Mouse (Mus musculus): ENCODE results near the gene Gm38431. TPM values are rescaled to one million over a fixed set of nuclear protein-coding genes. Genes with fewer than 3 reads are reported as not detected.

The Gm38431 gene
- polyA plus RNA-seq, 1 experiment from 2014 or later, result 2.0 TPM

- no peak overlapping the region for H3K9ac ChIP-seq (ENCODE audit: low read depth, low read length)
- DNase-seq (ENCODE audit: low spot score), result no peak
- no peaks in the 10 kb centered on the region for H3K36me3 ChIP-seq (ENCODE audit: control insufficient read depth, insufficient read depth, low read length)
- no peak overlapping the region for H3K4me3 ChIP-seq (ENCODE audit: low read depth, low read length)
- H3K9me3 ChIP-seq (ENCODE audit: control insufficient read depth, low read length), result no peaks in the 10 kb centered on the region
- no peak for ATAC-seq (ENCODE audit: low FRiP score)
- no peaks in the 10 kb centered on the region for H3K27me3 ChIP-seq (ENCODE audit: control insufficient read depth, insufficient read depth, low read length)
- H3K4me2 ChIP-seq (replicated peaks; ENCODE audit: low read depth, low read length), result no peak overlapping the region
- WGBS, result 91% methylated on average over 12 of the region's 12 CpGs
- H3K27ac ChIP-seq (ENCODE audit: low read depth, low read length), result no peak overlapping the region
- H3K4me1 ChIP-seq (replicated peaks; ENCODE audit: control insufficient read depth, insufficient read depth, low read length), result peaks cover 3% of the 10 kb centered on the region; the same call in 1 of the 2 replicates
These were observed 40.4 kb upstream of the Gm38431 start for GRCm38 (mm10) chr9:21132102-21132775.

DNA sequence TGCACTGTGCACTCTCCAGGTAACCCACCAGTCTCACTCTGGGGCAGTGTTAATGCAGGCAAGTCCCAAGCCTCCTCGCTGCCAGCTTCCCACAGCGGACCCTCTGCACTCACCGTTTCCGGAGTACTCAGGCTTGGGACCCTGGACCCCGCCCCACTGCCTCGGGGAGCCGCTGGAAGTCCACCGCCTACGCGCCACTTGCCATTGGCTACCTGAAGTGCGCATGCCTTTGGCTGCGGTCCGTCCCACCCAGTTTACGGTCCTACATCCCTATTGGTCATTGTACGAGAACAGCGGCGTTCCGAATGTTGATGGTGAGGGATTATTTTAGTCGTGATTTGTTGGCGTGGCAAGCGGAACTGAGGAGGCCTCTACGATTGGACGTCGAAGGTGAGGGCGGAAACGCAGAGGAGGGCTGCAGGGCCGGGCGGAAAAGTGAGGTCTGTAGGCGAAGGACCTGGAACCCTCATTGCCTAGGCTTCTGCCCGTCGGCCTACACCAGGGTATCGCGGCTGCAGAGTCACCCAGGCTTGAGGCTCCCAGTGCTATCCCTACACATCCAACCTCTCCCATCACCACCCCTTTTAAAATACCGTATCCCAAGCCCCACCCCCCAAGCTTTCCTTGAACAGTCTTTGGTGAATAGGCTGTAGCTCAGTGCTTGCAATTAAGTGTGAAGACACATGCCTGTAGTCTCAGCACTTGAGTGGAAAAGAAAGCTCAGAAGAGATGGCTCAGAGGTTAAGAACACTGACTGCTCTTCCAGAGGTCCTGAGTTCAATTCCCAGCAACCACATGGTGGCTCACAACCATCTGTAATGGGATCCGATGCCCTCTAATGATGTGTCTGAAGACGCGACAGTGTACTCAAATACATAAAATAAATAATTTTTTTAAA is 39.5 kb upstream of the Gm38431 start, which contains the start of gene Tyk2:
Gene Tyk2 (minus strand): TSS at position 185 of the 898 bp plus-strand sequence.
- DNase-seq (ENCODE audit: low spot score) (peak; percentile 90), ATAC-seq (ENCODE audit: low FRiP score) (peak; percentile 98)
- Histone ChIP-seq H3K4me2 (replicated peaks; ENCODE audit: low read depth, low read length) (peak within 1 kb of the TSS; percentile 61), H3K36me3 (ENCODE audit: control insufficient read depth, insufficient read depth, low read length) (no peaks in the 10 kb centered on the region), H3K4me1 (replicated peaks; ENCODE audit: control insufficient read depth, insufficient read depth, low read length) (peaks cover 3% of the 10 kb centered on the region; the same call in 1 of the 2 replicates), H3K4me3 (ENCODE audit: low read depth, low read length) (peak within 1 kb of the TSS; percentile 58), H3K27ac (ENCODE audit: low read depth, low read length) (no peak within 1 kb of the TSS), H3K9ac (ENCODE audit: low read depth, low read length) (peak within 1 kb of the TSS; percentile 61), H3K9me3 (ENCODE audit: control insufficient read depth, low read length) (no peaks in the 10 kb centered on the region), H3K27me3 (ENCODE audit: control insufficient read depth, insufficient read depth, low read length) (no peaks in the 10 kb centered on the region)
- 6% methylated on average over 37 of the region's 37 CpGs for WGBS

DNA sequence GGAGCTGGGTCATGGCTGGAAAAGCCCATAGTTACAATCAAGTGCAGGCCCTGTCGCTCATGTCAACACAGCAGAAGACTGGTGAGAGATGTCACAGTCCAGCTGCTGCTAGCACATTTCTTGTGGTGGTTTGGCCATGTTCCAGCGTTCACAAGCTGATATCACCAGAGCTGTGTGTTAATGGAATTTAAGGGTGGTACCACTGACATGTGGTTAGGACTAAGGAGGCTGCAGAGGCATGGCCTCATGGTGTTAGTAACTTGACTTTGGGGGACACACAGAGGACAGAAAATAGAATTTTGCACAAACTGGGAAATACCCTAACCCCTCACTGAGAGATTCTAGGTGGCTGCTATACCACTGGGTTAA is 34.4 kb upstream of the Gm38431 start:
- DNase-seq (ENCODE audit: low spot score) (no peak), ATAC-seq (ENCODE audit: low FRiP score) (no peak)
- Histone ChIP-seq H3K27me3 (ENCODE audit: control insufficient read depth, insufficient read depth, low read length) (no peaks in the 10 kb centered on the region), H3K4me3 (ENCODE audit: low read depth, low read length) (no peak overlapping the region), H3K4me1 (replicated peaks; ENCODE audit: control insufficient read depth, insufficient read depth, low read length) (peaks cover 3% of the 10 kb centered on the region; the same call in 1 of the 2 replicates), H3K4me2 (replicated peaks; ENCODE audit: low read depth, low read length) (no peak overlapping the region), H3K9me3 (ENCODE audit: control insufficient read depth, low read length) (no peaks in the 10 kb centered on the region), H3K36me3 (ENCODE audit: control insufficient read depth, insufficient read depth, low read length) (no peaks in the 10 kb centered on the region), H3K9ac (ENCODE audit: low read depth, low read length) (no peak overlapping the region), H3K27ac (ENCODE audit: low read depth, low read length) (no peak overlapping the region)
- WGBS, result 87% methylated on average over 2 of the region's 2 CpGs

GRCm38 (mm10) chr9:21125502-21126258 is 33.9 kb upstream of the Gm38431 start:
- Histone ChIP-seq H3K27ac (ENCODE audit: low read depth, low read length) (no peak overlapping the region), H3K4me2 (replicated peaks; ENCODE audit: low read depth, low read length) (no peak overlapping the region), H3K4me1 (replicated peaks; ENCODE audit: control insufficient read depth, insufficient read depth, low read length) (peaks cover 3% of the 10 kb centered on the region; the same call in 1 of the 2 replicates), H3K27me3 (ENCODE audit: control insufficient read depth, insufficient read depth, low read length) (no peaks in the 10 kb centered on the region), H3K9ac (ENCODE audit: low read depth, low read length) (no peak overlapping the region), H3K4me3 (ENCODE audit: low read depth, low read length) (no peak overlapping the region), H3K9me3 (ENCODE audit: control insufficient read depth, low read length) (no peaks in the 10 kb centered on the region), H3K36me3 (ENCODE audit: control insufficient read depth, insufficient read depth, low read length) (no peaks in the 10 kb centered on the region)
- no peak for ATAC-seq (ENCODE audit: low FRiP score)
- WGBS, result 92% methylated on average over 9 of the region's 9 CpGs
- DNase-seq (ENCODE audit: low spot score), result no peak

GRCm38 (mm10) chr9:21124837-21125236 is 33.0 kb upstream of the Gm38431 start:
- Histone ChIP-seq H3K9ac (ENCODE audit: low read depth, low read length) (no peak overlapping the region), H3K4me1 (replicated peaks; ENCODE audit: control insufficient read depth, insufficient read depth, low read length) (no peaks in the 10 kb centered on the region), H3K4me3 (ENCODE audit: low read depth, low read length) (no peak overlapping the region), H3K36me3 (ENCODE audit: control insufficient read depth, insufficient read depth, low read length) (no peaks in the 10 kb centered on the region), H3K27ac (ENCODE audit: low read depth, low read length) (no peak overlapping the region), H3K9me3 (ENCODE audit: control insufficient read depth, low read length) (no peaks in the 10 kb centered on the region), H3K27me3 (ENCODE audit: control insufficient read depth, insufficient read depth, low read length) (no peaks in the 10 kb centered on the region), H3K4me2 (replicated peaks; ENCODE audit: low read depth, low read length) (no peak overlapping the region)
- DNase-seq (ENCODE audit: low spot score), result no peak
- no peak for ATAC-seq (ENCODE audit: low FRiP score)
- 81% methylated on average over 5 of the region's 5 CpGs for WGBS

- no peaks in the 10 kb centered on the region for H3K9me3 ChIP-seq (ENCODE audit: control insufficient read depth, low read length)
- ATAC-seq (ENCODE audit: low FRiP score) (no peak), DNase-seq (ENCODE audit: low spot score) (no peak)
- no peak overlapping the region for H3K4me3 ChIP-seq (ENCODE audit: low read depth, low read length)
- no peaks in the 10 kb centered on the region for H3K36me3 ChIP-seq (ENCODE audit: control insufficient read depth, insufficient read depth, low read length)
- no peak overlapping the region for H3K9ac ChIP-seq (ENCODE audit: low read depth, low read length)
- 88% methylated on average over 16 of the region's 16 CpGs for WGBS
- H3K27me3 ChIP-seq (ENCODE audit: control insufficient read depth, insufficient read depth, low read length), result no peaks in the 10 kb centered on the region
- H3K27ac ChIP-seq (ENCODE audit: low read depth, low read length), result no peak overlapping the region
- no peaks in the 10 kb centered on the region for H3K4me1 ChIP-seq (replicated peaks; ENCODE audit: control insufficient read depth, insufficient read depth, low read length)
- H3K4me2 ChIP-seq (replicated peaks; ENCODE audit: low read depth, low read length), result no peak overlapping the region
These were observed 29.7 kb upstream of the Gm38431 start for GRCm38 (mm10) chr9:21121483-21121882.

- H3K9me3 ChIP-seq (ENCODE audit: control insufficient read depth, low read length), result no peaks in the 10 kb centered on the region
- no peak overlapping the region for H3K4me3 ChIP-seq (ENCODE audit: low read depth, low read length)
- WGBS, result 79% methylated on average over 6 of the region's 6 CpGs
- H3K4me2 ChIP-seq (replicated peaks; ENCODE audit: low read depth, low read length), result no peak overlapping the region
- no peak for ATAC-seq (ENCODE audit: low FRiP score)
- H3K9ac ChIP-seq (ENCODE audit: low read depth, low read length), result no peak overlapping the region
- no peak overlapping the region for H3K27ac ChIP-seq (ENCODE audit: low read depth, low read length)
- no peaks in the 10 kb centered on the region for H3K4me1 ChIP-seq (replicated peaks; ENCODE audit: control insufficient read depth, insufficient read depth, low read length)
- no peaks in the 10 kb centered on the region for H3K27me3 ChIP-seq (ENCODE audit: control insufficient read depth, insufficient read depth, low read length)
- no peaks in the 10 kb centered on the region for H3K36me3 ChIP-seq (ENCODE audit: control insufficient read depth, insufficient read depth, low read length)
- no peak for DNase-seq (ENCODE audit: low spot score)
These were observed 25.3 kb upstream of the Gm38431 start for GRCm38 (mm10) chr9:21117073-21117472.

- Histone ChIP-seq H3K4me2 (replicated peaks; ENCODE audit: low read depth, low read length) (no peak overlapping the region), H3K4me1 (replicated peaks; ENCODE audit: control insufficient read depth, insufficient read depth, low read length) (no peaks in the 10 kb centered on the region), H3K27me3 (ENCODE audit: control insufficient read depth, insufficient read depth, low read length) (no peaks in the 10 kb centered on the region), H3K27ac (ENCODE audit: low read depth, low read length) (no peak overlapping the region), H3K4me3 (ENCODE audit: low read depth, low read length) (no peak overlapping the region), H3K36me3 (ENCODE audit: control insufficient read depth, insufficient read depth, low read length) (no peaks in the 10 kb centered on the region), H3K9me3 (ENCODE audit: control insufficient read depth, low read length) (no peaks in the 10 kb centered on the region), H3K9ac (ENCODE audit: low read depth, low read length) (no peak overlapping the region)
- DNase-seq (ENCODE audit: low spot score), result no peak
- WGBS, result 90% methylated on average over 8 of the region's 8 CpGs
- no peak for ATAC-seq (ENCODE audit: low FRiP score)
These were observed 23.3 kb upstream of the Gm38431 start for GRCm38 (mm10) chr9:21115105-21115504.
